8 mouse cellular contexts compared by ENCODE assay signal in genomic region chr19:38642515-38642914, GRCm38 (mm10).
DNase-seq lines count a peak whose midpoint lies in the region; ATAC-seq and TF ChIP-seq lines count a peak whose summit lies in the region.
"Not testable (repeated sequence)": the region's sequence is repeated elsewhere in the genome, so short reads cannot be mapped to it uniquely, and the experiment has no call there.

No protein-coding gene starts in this region.

- DNase-seq in 3T3-L1 (ENCODE audit: low read depth, low spot score) (peak; percentile 48), NIH3T3 (ENCODE audit: low read depth) (peak; percentile 42)
- peak; percentile 20 for DNase-seq in forebrain, embryonic 14.5 days (ENCODE audit: low spot score)
- not testable (repeated sequence) for DNase-seq in heart, postnatal 0 days (ENCODE audit: low spot score); kidney, postnatal 0 days (ENCODE audit: low spot score); liver, postnatal 0 days; stomach, postnatal 0 days (ENCODE audit: low spot score)

- WGBS in forebrain, embryonic 14.5 days, result 48% methylated on average over 1 of the region's 1 CpGs
- 50% methylated on average over 1 of the region's 1 CpGs for WGBS in heart, postnatal 0 days
- 60% methylated on average over 1 of the region's 1 CpGs for WGBS in kidney, postnatal 0 days
- WGBS in liver, postnatal 0 days (ENCODE audit: insufficient replicate concordance), result 42% methylated on average over 1 of the region's 1 CpGs
- 55% methylated on average over 1 of the region's 1 CpGs for WGBS in stomach, postnatal 0 days

- not testable (repeated sequence) for H3K4me2 ChIP-seq in forebrain, embryonic 14.5 days (ENCODE audit: low read length); heart, postnatal 0 days (ENCODE audit: low read depth, low read length); kidney, postnatal 0 days (ENCODE audit: low read length); liver, postnatal 0 days (ENCODE audit: low read depth, low read length); stomach, postnatal 0 days (replicated peaks; ENCODE audit: low read depth)

- H3K27me3 ChIP-seq in E14TG2a.4 (ENCODE audit: insufficient read depth, low read length); forebrain, embryonic 14.5 days (replicated peaks; ENCODE audit: control insufficient read depth, insufficient read depth, low read length); heart, postnatal 0 days (ENCODE audit: control insufficient read depth, insufficient read depth, low read length); kidney, postnatal 0 days (ENCODE audit: insufficient read depth, low read length); liver, postnatal 0 days (ENCODE audit: insufficient read depth, low read length); stomach, postnatal 0 days (ENCODE audit: control insufficient read depth, insufficient read depth, low read length): not testable (repeated sequence)

- peaks cover 13% of the 10 kb centered on the region; the same call in 1 of the 2 replicates for H3K4me1 ChIP-seq in E14TG2a.4 (replicated peaks; ENCODE audit: low read depth, low read length)
- H3K4me1 ChIP-seq in forebrain, embryonic 14.5 days (ENCODE audit: control insufficient read depth, insufficient read depth, low read length); kidney, postnatal 0 days (replicated peaks; ENCODE audit: insufficient read depth, low read length); liver, postnatal 0 days (ENCODE audit: insufficient read depth); stomach, postnatal 0 days (replicated peaks; ENCODE audit: control insufficient read depth, insufficient read depth): not testable (repeated sequence)
- peaks cover 17% of the 10 kb centered on the region for H3K4me1 ChIP-seq in heart, postnatal 0 days (ENCODE audit: control insufficient read depth, insufficient read depth)

- not testable (repeated sequence) for ATAC-seq in forebrain, embryonic 14.5 days; heart, postnatal 0 days (ENCODE audit: insufficient read depth, low read depth); kidney, postnatal 0 days (replicated peaks; ENCODE audit: low FRiP score, low read depth); liver, postnatal 0 days; stomach, postnatal 0 days (ENCODE audit: low FRiP score, low TSS enrichment)

- not testable (repeated sequence) for H3K27ac ChIP-seq in forebrain, embryonic 14.5 days (ENCODE audit: low read depth, low read length); heart, postnatal 0 days (ENCODE audit: low read depth); kidney, postnatal 0 days; liver, postnatal 0 days (ENCODE audit: low read depth); stomach, postnatal 0 days (replicated peaks)

- TF ChIP-seq CTCF in E14TG2a.4 (conservative IDR thresholded peaks at IDR 0.05; ENCODE audit: low read length), result peak; percentile 31; the same call in 1 of the 2 replicates
- TF ChIP-seq CTCF in heart, postnatal 0 days (IDR thresholded peaks at IDR 0.05; ENCODE audit: low read depth), result peak; percentile 25
- TF ChIP-seq CTCF in kidney, postnatal 0 days (IDR thresholded peaks at IDR 0.05; ENCODE audit: low read depth), result peak; percentile 58
- peak; percentile 40 for TF ChIP-seq CTCF in liver, postnatal 0 days (IDR thresholded peaks at IDR 0.05; ENCODE audit: low read depth)
- TF ChIP-seq CTCF in stomach, postnatal 0 days (IDR thresholded peaks at IDR 0.05; ENCODE audit: low read depth), result peak; percentile 63

- not testable (repeated sequence) for H3K9me3 ChIP-seq in E14TG2a.4 (ENCODE audit: low read length); forebrain, embryonic 14.5 days (replicated peaks; ENCODE audit: control insufficient read depth, low read length); heart, postnatal 0 days (replicated peaks; ENCODE audit: control insufficient read depth, low read length); kidney, postnatal 0 days (replicated peaks; ENCODE audit: low read length); liver, postnatal 0 days (ENCODE audit: low read length); stomach, postnatal 0 days (ENCODE audit: control insufficient read depth, low read length)

- not testable (repeated sequence) for H3K36me3 ChIP-seq in E14TG2a.4 (ENCODE audit: insufficient read depth, low read length); forebrain, embryonic 14.5 days (ENCODE audit: control insufficient read depth, insufficient read depth, low read length); heart, postnatal 0 days (replicated peaks; ENCODE audit: control insufficient read depth, insufficient read depth, low read length); kidney, postnatal 0 days (ENCODE audit: insufficient read depth, low read length); liver, postnatal 0 days (replicated peaks; ENCODE audit: insufficient read depth, low read length); stomach, postnatal 0 days (ENCODE audit: control insufficient read depth, insufficient read depth, low read length)

- H3K4me3 ChIP-seq in E14TG2a.4 (replicated peaks; ENCODE audit: low read length); forebrain, embryonic 14.5 days (ENCODE audit: low read depth, low read length); heart, postnatal 0 days (ENCODE audit: low read depth, low read length); kidney, postnatal 0 days (replicated peaks; ENCODE audit: low read depth, low read length); liver, postnatal 0 days (ENCODE audit: low read depth, low read length); stomach, postnatal 0 days (ENCODE audit: low read depth, low read length): not testable (repeated sequence)

- not testable (repeated sequence) for TF ChIP-seq EP300 in heart, postnatal 0 days (IDR thresholded peaks at IDR 0.05; ENCODE audit: low read depth); liver, postnatal 0 days (IDR thresholded peaks at IDR 0.05; ENCODE audit: low read depth); stomach, postnatal 0 days (optimal IDR thresholded peaks at IDR 0.05)

- H3K9ac ChIP-seq in forebrain, embryonic 14.5 days (ENCODE audit: low read length); heart, postnatal 0 days (replicated peaks; ENCODE audit: low read depth, low read length); kidney, postnatal 0 days (ENCODE audit: low read depth, low read length); liver, postnatal 0 days (replicated peaks); stomach, postnatal 0 days (ENCODE audit: low read length): not testable (repeated sequence)
